Mouse (Mus musculus) liver, embryonic 16.5 days (tissue): ENCODE data around the gene Abhd2. TPM values are rescaled to one million over a fixed set of nuclear protein-coding genes. Genes with fewer than 3 reads are reported as not detected.

Experiments used
- ATAC-seq: fragments of 200-750 bp; cut with Nextera tagmentation; 2 replicates; pipeline ENCODE4 v1.8.0; 2017; ENCODE audit warnings: low read depth, mild to moderate bottlenecking, moderate number of reproducible peaks, moderate library complexity
- H3K27ac ChIP-seq: fragments of 300-500 bp; sonication (generic); 2 replicates; pipeline ENCODE4 v1.5.1; 2014; ENCODE audit warnings: mild to moderate bottlenecking, low read length
- H3K27me3 ChIP-seq: fragments of 300-500 bp; sonication (generic); 2 replicates; pipeline ENCODE4 v1.6.1; 2014; ENCODE audit warnings: low read depth, low read length, mixed read lengths; ENCODE audit not compliant: control insufficient read depth, insufficient read depth
- H3K36me3 ChIP-seq: fragments of 300-500 bp; sonication (generic); 2 replicates; pipeline ENCODE4 v1.6.1; 2014; ENCODE audit warnings: mild to moderate bottlenecking; ENCODE audit not compliant: control insufficient read depth, insufficient read depth
- H3K4me1 ChIP-seq: fragments of 300-500 bp; sonication (generic); 2 replicates; pipeline ENCODE4 v1.6.1; 2014; ENCODE audit warnings: low read depth, low read length, mixed read lengths; ENCODE audit not compliant: control insufficient read depth
- H3K4me2 ChIP-seq: fragments of 300-500 bp; sonication (generic); 2 replicates; pipeline ENCODE4 v1.6.1; 2014; ENCODE audit warnings: low read depth, low read length, mixed read lengths
- H3K4me3 ChIP-seq: fragments of 300-500 bp; sonication (generic); 2 replicates; pipeline ENCODE4 v1.5.1; 2014; ENCODE audit warnings: low read depth, mild to moderate bottlenecking, low read length
- H3K9ac ChIP-seq: fragments of 300-500 bp; sonication (generic); 2 replicates; pipeline ENCODE4 v1.6.1; 2014; ENCODE audit warnings: low read depth, low read length
- H3K9me3 ChIP-seq: fragments of 300-500 bp; sonication (generic); replicated peaks from 2 replicates; pipeline ENCODE4 v1.6.1; 2016; ENCODE audit warnings: low read length; ENCODE audit not compliant: control insufficient read depth
- WGBS: fragments of 180-500 bp; shearing (Covaris S2); extraction: QIAGEN DNeasy Blood & Tissue Kit; methylation state at CpG from one replicate; pipeline ENCODE4 v1.1.7; 2014; ENCODE audit not compliant: insufficient replicate concordance; 5-methylcytosine and 5-hydroxymethylcytosine counted together
- polyA plus RNA-seq: library from polyadenylated mRNA; unstranded; fragments of >200 nt; fragmentation: Nextera tagmentation; extraction: Ambion mirVana; gene quantifications from 2 replicates; pipeline ENCODE4 v1.2.1, GENCODE M21; 2015

The Abhd2 gene
- polyA plus RNA-seq, 1 experiment from 2014 or later = 14.4 TPM

DNA sequence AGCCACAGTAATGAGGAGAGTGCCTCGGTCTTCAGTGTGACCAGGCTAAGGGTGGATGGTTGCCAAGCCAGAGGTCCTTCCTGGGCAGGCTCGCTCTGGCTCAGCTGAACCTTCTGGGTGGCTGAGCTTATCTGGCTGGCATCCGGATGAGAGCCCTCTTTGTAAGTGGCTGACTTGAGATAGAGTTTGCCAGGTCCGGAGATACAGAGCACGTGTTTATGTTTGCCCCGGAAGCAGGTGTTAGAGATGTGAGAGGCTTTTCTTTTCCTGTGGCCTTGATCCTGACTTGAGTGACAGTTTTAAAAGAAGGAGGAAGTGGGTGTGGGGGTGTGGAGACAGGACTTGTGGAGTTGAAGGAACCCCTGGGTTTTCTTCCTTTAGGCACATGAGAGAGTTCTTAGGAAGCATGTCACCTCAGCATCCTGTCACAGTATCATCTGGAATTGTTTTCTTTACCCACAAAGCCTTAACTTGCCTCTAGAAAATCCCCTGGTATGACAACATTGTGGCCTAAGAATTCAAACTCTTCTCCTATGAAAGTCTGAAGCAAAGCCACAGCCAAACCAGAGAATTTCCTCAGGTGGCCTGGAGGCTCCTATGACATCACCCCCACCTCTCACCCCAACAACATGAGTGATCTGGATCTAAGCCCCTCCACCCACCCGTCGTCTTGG, 90.5 kb downstream of the Abhd2 start:
- H3K27ac ChIP-seq = no peak overlapping the region
- H3K36me3 ChIP-seq = peaks cover 5% of the 10 kb centered on the region
- no peak overlapping the region for H3K9ac ChIP-seq
- H3K4me1 ChIP-seq = peaks cover 10% of the 10 kb centered on the region
- H3K27me3 ChIP-seq = no peaks in the 10 kb centered on the region
- WGBS = 22% methylated on average over 8 of the region's 8 CpGs
- H3K4me3 ChIP-seq = no peak overlapping the region
- peak; percentile 26 for ATAC-seq
- H3K4me2 ChIP-seq = no peak overlapping the region
- no peaks in the 10 kb centered on the region for H3K9me3 ChIP-seq

DNA sequence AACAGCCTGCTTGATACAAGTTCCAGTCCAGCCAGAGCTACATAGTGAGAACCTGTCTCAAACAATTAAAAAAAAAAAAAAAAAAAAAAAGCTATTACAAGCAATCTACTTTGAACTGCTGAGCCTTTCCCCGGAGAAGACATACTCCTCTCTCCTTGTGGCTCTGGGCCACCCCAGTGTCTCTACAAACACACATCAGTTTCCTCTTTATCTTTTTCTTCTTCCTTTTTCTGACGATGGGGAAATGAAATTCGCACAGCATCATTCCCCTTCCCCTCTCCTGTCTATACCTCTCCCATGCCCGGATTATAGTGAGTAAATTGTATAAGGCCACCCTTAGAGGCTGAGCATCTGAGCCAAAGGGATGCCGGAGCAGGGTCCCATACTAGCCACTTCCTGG, 95.7 kb downstream of the Abhd2 start:
- Histone ChIP-seq H3K4me1 (no peaks in the 10 kb centered on the region), H3K36me3 (no peaks in the 10 kb centered on the region), H3K4me3 (no peak overlapping the region), H3K4me2 (no peak overlapping the region), H3K9me3 (no peaks in the 10 kb centered on the region), H3K27ac (no peak overlapping the region), H3K9ac (no peak overlapping the region), H3K27me3 (no peaks in the 10 kb centered on the region; the same call in 1 of the 2 replicates)
- ATAC-seq = no peak
- 28% methylated on average over 5 of the region's 5 CpGs for WGBS

DNA sequence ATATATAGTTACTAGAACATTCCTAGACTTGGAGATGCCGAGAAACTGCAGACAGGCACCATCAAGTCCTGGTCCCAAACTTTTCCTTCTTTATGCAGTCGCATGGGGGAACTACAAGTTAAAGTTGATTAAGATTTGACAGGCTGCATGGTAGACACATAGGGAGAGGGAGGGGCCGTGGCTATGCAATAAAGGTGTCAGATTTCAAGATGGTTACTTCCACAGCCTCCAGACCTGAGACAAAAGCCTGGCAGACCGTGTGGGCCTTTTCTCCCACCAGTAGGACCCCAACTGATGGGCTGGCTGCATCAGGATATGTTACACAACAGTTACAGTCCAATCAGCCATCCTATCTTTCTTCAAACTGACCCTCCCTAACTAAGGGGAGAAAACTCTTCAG, 96.4 kb downstream of the Abhd2 start:
- WGBS = 36% methylated on average over 4 of the region's 4 CpGs
- H3K27me3 ChIP-seq = no peaks in the 10 kb centered on the region; the same call in 1 of the 2 replicates
- no peaks in the 10 kb centered on the region for H3K9me3 ChIP-seq
- H3K36me3 ChIP-seq = no peaks in the 10 kb centered on the region
- no peak overlapping the region for H3K9ac ChIP-seq
- ATAC-seq = no peak
- H3K4me3 ChIP-seq = no peak overlapping the region
- H3K4me2 ChIP-seq = no peak overlapping the region
- no peaks in the 10 kb centered on the region for H3K4me1 ChIP-seq
- no peak overlapping the region for H3K27ac ChIP-seq

DNA sequence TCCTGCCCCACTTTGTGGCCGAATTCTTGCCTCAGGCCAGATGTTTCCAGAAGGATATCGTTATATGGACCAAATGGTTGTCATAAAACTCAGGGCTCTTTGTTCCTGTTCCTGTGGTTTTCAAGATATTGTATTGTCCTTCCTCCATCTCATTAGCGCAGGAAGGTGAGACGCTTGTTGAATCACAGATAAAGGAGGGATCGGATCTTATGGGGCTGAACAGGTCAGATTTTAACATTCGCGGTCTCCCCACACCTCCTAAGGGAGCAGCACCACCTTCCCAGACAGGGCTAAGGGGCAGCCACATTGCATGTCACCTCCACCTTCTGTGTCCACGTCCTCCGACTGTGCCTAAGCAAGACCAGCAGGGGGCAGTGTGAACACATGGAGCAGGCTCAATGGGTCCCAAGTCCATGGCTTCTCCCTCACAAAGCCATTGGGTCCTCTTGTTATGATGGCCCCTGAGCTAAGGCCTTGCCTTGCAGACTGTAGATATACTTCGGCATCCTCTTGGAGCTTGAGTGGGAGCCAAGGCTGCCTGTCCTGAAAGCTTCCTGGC, 98.4 kb downstream of the Abhd2 start:
- Histone ChIP-seq H3K36me3 (no peaks in the 10 kb centered on the region), H3K9me3 (no peaks in the 10 kb centered on the region), H3K4me2 (no peak overlapping the region), H3K9ac (no peak overlapping the region), H3K27ac (no peak overlapping the region), H3K27me3 (no peaks in the 10 kb centered on the region; the same call in 1 of the 2 replicates), H3K4me1 (no peaks in the 10 kb centered on the region), H3K4me3 (no peak overlapping the region)
- 10% methylated on average over 10 of the region's 10 CpGs for WGBS
- peak; percentile 75 for ATAC-seq

DNA sequence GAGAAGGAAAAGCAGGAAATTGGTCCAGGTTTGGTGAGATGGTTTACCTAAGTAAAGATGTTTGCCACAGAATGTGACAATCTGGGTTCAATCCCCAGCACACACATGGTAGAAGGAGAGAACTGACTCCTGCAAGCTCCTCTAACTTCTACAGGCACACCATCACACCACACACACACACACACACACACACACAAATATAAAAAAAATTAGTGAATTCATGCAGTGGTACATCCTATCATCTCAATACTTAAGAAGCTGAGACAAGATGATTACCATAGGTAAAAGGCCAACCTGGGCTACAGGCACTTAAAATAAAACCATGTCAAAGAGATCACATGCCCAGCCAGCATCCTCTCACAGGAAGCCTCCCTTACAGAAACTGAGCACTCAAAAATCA, 101.0 kb downstream of the Abhd2 start:
- no peak overlapping the region for H3K27ac ChIP-seq
- no peaks in the 10 kb centered on the region; the same call in 1 of the 2 replicates for H3K27me3 ChIP-seq
- H3K9me3 ChIP-seq = no peaks in the 10 kb centered on the region
- H3K4me2 ChIP-seq = no peak overlapping the region
- H3K36me3 ChIP-seq = no peaks in the 10 kb centered on the region
- no peak overlapping the region for H3K4me3 ChIP-seq
- no peak for ATAC-seq
- H3K9ac ChIP-seq = no peak overlapping the region
- H3K4me1 ChIP-seq = peaks cover 6% of the 10 kb centered on the region

DNA sequence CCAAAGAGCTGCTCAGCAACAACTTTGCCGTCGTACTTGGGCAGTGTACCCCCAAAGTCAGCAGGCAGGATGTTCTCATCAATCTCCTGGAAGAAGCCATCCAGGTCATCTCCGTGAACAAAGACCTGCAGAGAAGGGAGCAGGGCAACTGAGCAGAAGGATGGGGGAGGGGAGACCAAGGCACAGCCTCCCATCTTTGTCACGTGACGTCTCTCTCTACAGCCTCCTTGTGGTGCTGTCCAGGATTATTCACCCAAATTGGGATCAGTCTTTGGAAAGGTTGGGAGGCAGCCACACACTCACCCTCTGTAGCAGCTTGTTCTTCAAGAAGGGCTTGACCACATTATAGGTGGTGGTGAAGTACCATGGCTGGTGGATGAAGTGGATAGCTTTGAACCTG, 102.6 kb downstream of the Abhd2 start:
- Histone ChIP-seq H3K4me2 (no peak overlapping the region), H3K4me3 (no peak overlapping the region), H3K36me3 (no peaks in the 10 kb centered on the region), H3K9me3 (no peaks in the 10 kb centered on the region), H3K27me3 (peaks cover 4% of the 10 kb centered on the region; the same call in 1 of the 2 replicates), H3K4me1 (peaks cover 6% of the 10 kb centered on the region), H3K27ac (no peak overlapping the region), H3K9ac (no peak overlapping the region)
- WGBS = 70% methylated on average over 5 of the region's 5 CpGs
- no peak for ATAC-seq

DNA sequence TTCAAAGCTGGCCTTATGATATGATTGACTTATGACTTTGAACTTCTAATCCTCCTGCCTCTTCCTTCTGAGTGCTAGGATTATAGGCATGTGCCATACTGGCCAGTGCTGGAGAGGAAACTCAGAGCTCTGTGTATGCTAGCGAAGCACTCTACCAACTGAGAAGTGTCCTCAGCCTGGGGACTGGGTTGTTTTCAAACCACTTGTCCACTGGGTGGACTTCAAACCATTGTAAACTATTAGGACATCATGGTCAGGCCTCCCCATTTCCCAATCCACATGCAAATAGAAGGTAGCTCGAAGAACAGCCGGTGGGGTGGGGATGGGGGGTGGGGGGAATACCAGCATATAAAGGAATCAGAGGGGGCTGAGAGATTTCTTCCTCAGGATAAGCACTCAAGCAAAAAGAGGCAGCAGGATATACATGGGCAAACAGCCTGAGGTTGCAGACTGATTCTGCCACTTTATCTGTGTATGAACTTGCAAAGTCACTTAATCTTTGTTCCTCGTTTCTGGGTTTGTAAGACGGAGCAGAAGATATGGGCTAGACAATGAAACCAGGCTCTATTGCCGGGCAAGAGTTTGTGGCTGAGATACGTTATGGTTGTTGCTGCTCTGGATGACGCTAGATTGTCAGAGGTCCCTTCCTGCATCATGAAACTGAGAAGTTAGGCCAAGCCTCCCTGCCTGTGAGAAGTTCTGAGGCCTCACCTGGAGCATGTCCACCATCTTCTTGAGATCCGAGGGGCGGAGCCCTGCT, 103.7 kb downstream of the Abhd2 start:
- no peak overlapping the region for H3K4me2 ChIP-seq
- no peak overlapping the region for H3K4me3 ChIP-seq
- no peaks in the 10 kb centered on the region for H3K36me3 ChIP-seq
- peak overlapping the region; percentile 13; the same call in 1 of the 2 replicates for H3K27ac ChIP-seq
- peaks cover 4% of the 10 kb centered on the region; the same call in 1 of the 2 replicates for H3K27me3 ChIP-seq
- peak; percentile 82 for ATAC-seq
- H3K9ac ChIP-seq = no peak overlapping the region; the same call in 1 of the 2 replicates
- 29% methylated on average over 10 of the region's 10 CpGs for WGBS
- H3K4me1 ChIP-seq = peaks cover 6% of the 10 kb centered on the region
- H3K9me3 ChIP-seq = no peaks in the 10 kb centered on the region

DNA sequence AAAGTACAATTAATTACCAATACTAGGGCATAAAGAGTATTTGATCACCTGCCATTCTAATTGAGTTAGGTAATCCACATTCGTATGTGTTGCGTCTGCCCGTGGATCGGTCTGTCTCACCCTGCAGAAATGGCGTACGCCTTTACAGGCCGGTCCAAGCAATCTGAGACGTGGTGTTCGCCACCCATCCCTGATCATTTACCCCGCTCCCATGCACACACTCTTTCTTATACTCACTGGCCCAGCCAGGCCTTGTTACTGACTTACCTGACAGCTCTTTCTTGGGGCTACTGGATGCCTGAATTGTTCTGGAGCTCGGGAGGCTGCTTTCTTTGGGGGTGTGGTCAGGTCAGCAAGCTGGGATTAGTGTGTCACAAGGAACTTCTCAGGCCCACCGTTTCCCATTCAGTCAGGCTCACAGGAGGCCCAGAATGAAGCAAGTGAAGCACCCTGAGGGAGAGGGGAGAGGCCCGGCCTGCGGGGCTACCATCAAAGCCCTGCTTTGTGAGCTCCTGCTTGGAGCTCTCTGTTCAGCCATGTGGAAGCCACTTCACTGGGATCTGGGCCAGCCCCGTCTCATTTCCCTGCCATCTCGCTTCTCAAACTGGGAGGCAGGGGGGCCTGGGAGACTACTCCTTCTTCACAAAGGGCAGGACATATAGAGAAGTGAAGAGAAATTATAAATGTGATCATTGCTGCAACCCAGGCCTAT, 113.6 kb downstream of the Abhd2 start, which contains the start of gene Rlbp1:
Gene Rlbp1, minus strand, starts transcription at position 627 of the 712 bp plus-strand sequence.
- H3K4me1 ChIP-seq = peaks cover 3% of the 10 kb centered on the region
- no peaks in the 10 kb centered on the region for H3K27me3 ChIP-seq
- 68% methylated on average over 16 of the region's 16 CpGs for WGBS
- H3K4me2 ChIP-seq = no peak within 1 kb of the TSS
- no peaks in the 10 kb centered on the region for H3K9me3 ChIP-seq
- no peak for ATAC-seq
- H3K9ac ChIP-seq = no peak within 1 kb of the TSS
- no peak within 1 kb of the TSS for H3K4me3 ChIP-seq
- H3K36me3 ChIP-seq = no peaks in the 10 kb centered on the region
- H3K27ac ChIP-seq = no peak within 1 kb of the TSS
